ENCODE assay signal across 8 mouse cellular contexts in the genomic region with DNA sequence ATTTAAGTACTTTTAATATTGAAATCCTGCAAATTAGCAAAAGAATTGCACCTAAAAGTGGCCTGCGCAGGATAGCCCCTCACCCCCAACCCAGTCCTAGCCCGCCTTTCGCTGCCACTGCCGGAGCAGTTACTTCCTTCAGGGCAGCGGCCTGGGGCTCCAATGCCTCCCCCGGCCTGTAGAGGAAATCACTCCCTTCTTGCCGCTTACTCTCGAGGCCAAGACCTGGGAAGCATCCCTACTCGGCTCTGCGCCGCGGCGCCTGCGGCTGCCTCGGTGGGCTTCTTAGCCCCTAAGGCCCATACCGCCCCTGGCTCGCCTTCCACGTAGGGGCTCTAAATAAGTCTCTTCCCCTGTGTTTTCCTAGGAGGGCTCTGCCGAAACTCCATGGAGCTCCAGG. TPM values are rescaled to one million over a fixed set of nuclear protein-coding genes. Genes with fewer than 3 reads are reported as not detected.
A peak's percentile ranks its signal among the peaks of the same experiment; 100 is the strongest.
DNase-seq lines count a peak whose midpoint lies in the region; ATAC-seq lines count a peak whose summit lies in the region.

No protein-coding gene starts in this region.

- ATAC-seq in kidney, embryonic 14.5 days (ENCODE audit: low FRiP score, low TSS enrichment): no peak
- ATAC-seq in forebrain, embryonic 16.5 days: no peak
- no peak for ATAC-seq in limb, embryonic 13.5 days (ENCODE audit: low FRiP score, low read depth)
- no peak for ATAC-seq in neural tube, embryonic 12.5 days (ENCODE audit: low FRiP score, low read depth)

- peak overlapping the region; percentile 74 for H3K4me2 ChIP-seq in kidney, embryonic 14.5 days (replicated peaks; ENCODE audit: low read depth, low read length)
- peak overlapping the region; percentile 60 for H3K4me2 ChIP-seq in forebrain, embryonic 16.5 days (ENCODE audit: low read length)
- H3K4me2 ChIP-seq in limb, embryonic 13.5 days (replicated peaks): peak overlapping the region; percentile 78
- peak overlapping the region; percentile 87 for H3K4me2 ChIP-seq in neural tube, embryonic 12.5 days (replicated peaks)

- peak overlapping the region; percentile 97 for H3K9ac ChIP-seq in kidney, embryonic 14.5 days (ENCODE audit: low read depth, low read length)
- H3K9ac ChIP-seq in forebrain, embryonic 16.5 days (replicated peaks; ENCODE audit: low read depth, low read length): peak overlapping the region; percentile 98
- H3K9ac ChIP-seq in limb, embryonic 13.5 days: peak overlapping the region; percentile 64
- peak overlapping the region; percentile 97 for H3K9ac ChIP-seq in neural tube, embryonic 12.5 days

- no peaks in the 10 kb centered on the region for H3K27me3 ChIP-seq in kidney, embryonic 14.5 days (ENCODE audit: control insufficient read depth, insufficient read depth, low read length)
- H3K27me3 ChIP-seq in forebrain, embryonic 16.5 days (replicated peaks; ENCODE audit: control insufficient read depth, insufficient read depth, low read length): no peaks in the 10 kb centered on the region
- peaks cover 77% of the 10 kb centered on the region for H3K27me3 ChIP-seq in limb, embryonic 13.5 days
- no peaks in the 10 kb centered on the region for H3K27me3 ChIP-seq in neural tube, embryonic 12.5 days (replicated peaks)

- WGBS in kidney, embryonic 14.5 days: 1% methylated on average over 19 of the region's 19 CpGs
- 2% methylated on average over 19 of the region's 19 CpGs for WGBS in forebrain, embryonic 16.5 days
- 4% methylated on average over 19 of the region's 19 CpGs for WGBS in limb, embryonic 13.5 days
- under 1% methylated on average over 19 of the region's 19 CpGs for WGBS in neural tube, embryonic 12.5 days

- peak overlapping the region; percentile 99 for H3K27ac ChIP-seq in kidney, embryonic 14.5 days (ENCODE audit: low read depth, low read length)
- H3K27ac ChIP-seq in forebrain, embryonic 16.5 days (ENCODE audit: low read length): peak overlapping the region; percentile 99
- 0 out of 2 replicates have a peak overlapping the region, but pooled peaks have one; percentile 39 for H3K27ac ChIP-seq in limb, embryonic 13.5 days
- H3K27ac ChIP-seq in neural tube, embryonic 12.5 days: peak overlapping the region; percentile 98

- H3K9me3 ChIP-seq in kidney, embryonic 14.5 days (ENCODE audit: control insufficient read depth, low read length): no peaks in the 10 kb centered on the region
- H3K9me3 ChIP-seq in forebrain, embryonic 16.5 days (ENCODE audit: control insufficient read depth, low read length): no peaks in the 10 kb centered on the region
- no peaks in the 10 kb centered on the region for H3K9me3 ChIP-seq in limb, embryonic 13.5 days
- H3K9me3 ChIP-seq in neural tube, embryonic 12.5 days: no peaks in the 10 kb centered on the region

- H3K36me3 ChIP-seq in kidney, embryonic 14.5 days (ENCODE audit: control insufficient read depth, insufficient read depth, low read length): peaks cover 41% of the 10 kb centered on the region
- no peaks in the 10 kb centered on the region for H3K36me3 ChIP-seq in forebrain, embryonic 16.5 days (ENCODE audit: control insufficient read depth, insufficient read depth)
- no peaks in the 10 kb centered on the region for H3K36me3 ChIP-seq in limb, embryonic 13.5 days
- peaks cover 24% of the 10 kb centered on the region for H3K36me3 ChIP-seq in neural tube, embryonic 12.5 days

- peak overlapping the region; percentile 72 for H3K4me3 ChIP-seq in kidney, embryonic 14.5 days (ENCODE audit: low read length)
- H3K4me3 ChIP-seq in forebrain, embryonic 16.5 days (replicated peaks; ENCODE audit: low read length): peak overlapping the region; percentile 83
- H3K4me3 ChIP-seq in limb, embryonic 13.5 days: peak overlapping the region; percentile 47
- peak overlapping the region; percentile 82 for H3K4me3 ChIP-seq in neural tube, embryonic 12.5 days

- peaks cover 31% of the 10 kb centered on the region for H3K4me1 ChIP-seq in kidney, embryonic 14.5 days (ENCODE audit: control insufficient read depth, insufficient read depth, low read length)
- H3K4me1 ChIP-seq in forebrain, embryonic 16.5 days (replicated peaks; ENCODE audit: control insufficient read depth, insufficient read depth, low read length): peaks cover 19% of the 10 kb centered on the region
- H3K4me1 ChIP-seq in limb, embryonic 13.5 days: peaks cover 37% of the 10 kb centered on the region
- H3K4me1 ChIP-seq in neural tube, embryonic 12.5 days: peaks cover 56% of the 10 kb centered on the region

- no peak for DNase-seq in kidney, adult 8-10 months
- no peak for DNase-seq in spleen, postnatal 14 days (ENCODE audit: low spot score in 2 of 2)
- DNase-seq in gastrocnemius, postnatal 25 days: no peak
- no peak for DNase-seq in layer of hippocampus, adult 9-11 months

RNA-seq across cellular contexts. Expression of a gene that starts 5.4 kb away (rescaled TPM):
- 111 and 112 TPM in 2 replicates for polyA plus RNA-seq in kidney, embryonic 14.5 days (2014; fragmentation: Nextera tagmentation; extraction: Ambion mirVana)
- 143 and 154 TPM in 2 replicates for polyA plus RNA-seq in forebrain, embryonic 16.5 days (2015; fragmentation: Nextera tagmentation; extraction: Ambion mirVana)
- 16.1 and 18.6 TPM in 2 replicates for polyA plus RNA-seq in limb, embryonic 13.5 days (2015; fragmentation: Nextera tagmentation; extraction: Ambion mirVana)
- polyA plus RNA-seq in neural tube, embryonic 12.5 days (2016; fragmentation: Nextera tagmentation; extraction: Ambion mirVana): 108 and 120 TPM in 2 replicates
- 1 to 10 TPM; 1.5 to 2.0 TPM for total RNA-seq in gastrocnemius, postnatal 25 days (2021)

Comparison
In these comparisons a context has a peak if more than half of its experiments do, and no peak if none do; other contexts are left out.
1. H3K27ac ChIP-seq: peak in every context shown above with its lines; median percentile 99 in kidney, embryonic 14.5 days; 99 in forebrain, embryonic 16.5 days; 98 in neural tube, embryonic 12.5 days; 39 in limb, embryonic 13.5 days.